Mouse (Mus musculus): ENCODE measurements at regions not wholly inside any gene's neighbourhood (a gene's known extent, or its start where the extent isn't known, plus 50 kb on each side); places are given as distances from the start of the nearest gene placed in this dataset.

DNA sequence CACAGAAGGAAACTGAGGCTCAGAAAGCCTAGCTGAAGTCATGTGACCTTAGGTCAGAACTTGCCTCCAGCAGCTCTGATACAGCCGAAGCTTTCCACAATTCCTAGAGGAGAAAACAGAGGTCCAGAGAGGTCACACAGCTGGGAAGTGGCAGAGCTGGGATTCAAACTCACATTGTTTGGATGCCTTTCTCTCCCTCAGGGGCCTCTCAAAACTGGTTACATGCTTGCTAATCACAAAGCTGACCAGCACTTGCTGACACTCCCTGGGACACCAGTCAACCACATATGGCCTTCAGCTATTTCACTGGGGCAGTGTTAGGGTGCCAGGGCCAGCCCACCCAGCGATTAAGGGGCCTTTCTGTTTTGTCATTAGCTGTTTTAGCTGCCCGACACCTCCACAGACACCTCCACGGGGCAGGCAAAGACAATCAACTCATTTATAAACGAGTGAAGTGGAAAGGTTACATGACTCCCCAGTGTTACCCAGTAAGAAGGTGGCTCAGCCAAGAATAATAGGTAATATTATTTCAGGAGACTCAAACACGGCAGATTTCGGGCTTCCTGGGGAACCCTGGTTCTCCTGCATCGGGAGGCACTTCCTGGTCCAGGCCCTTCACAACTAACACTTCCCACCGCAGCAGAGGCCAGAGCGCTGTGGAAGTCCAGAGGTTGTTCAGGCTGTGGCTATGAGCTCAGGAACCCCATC lies 71.4 kb downstream of the 2410131K14Rik start:
- no peak for DNase-seq (ENCODE audit: low spot score in 2 of 2)

DNA sequence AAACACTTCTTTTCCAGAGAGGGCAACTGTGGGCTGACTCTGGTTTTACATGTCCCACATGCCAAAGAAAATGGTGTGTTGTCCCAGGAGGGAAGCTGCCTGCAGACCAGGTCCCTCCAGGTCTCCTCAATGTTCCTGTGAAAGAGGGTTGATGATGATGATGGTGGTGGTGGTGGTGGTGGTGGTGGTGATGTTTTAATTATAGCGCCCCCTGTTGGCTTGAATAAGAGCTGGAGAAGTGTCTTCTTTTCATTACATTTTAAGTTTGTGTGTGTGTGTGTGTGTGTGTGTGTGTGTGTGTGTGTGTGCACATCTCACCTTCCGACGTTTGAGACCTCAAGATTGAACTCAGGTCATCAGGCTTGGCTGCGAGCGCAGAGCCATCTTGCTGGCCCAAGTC lies 73.0 kb downstream of the 2410131K14Rik start:
- DNase-seq (ENCODE audit: low spot score in 2 of 2) = no peak

DNA sequence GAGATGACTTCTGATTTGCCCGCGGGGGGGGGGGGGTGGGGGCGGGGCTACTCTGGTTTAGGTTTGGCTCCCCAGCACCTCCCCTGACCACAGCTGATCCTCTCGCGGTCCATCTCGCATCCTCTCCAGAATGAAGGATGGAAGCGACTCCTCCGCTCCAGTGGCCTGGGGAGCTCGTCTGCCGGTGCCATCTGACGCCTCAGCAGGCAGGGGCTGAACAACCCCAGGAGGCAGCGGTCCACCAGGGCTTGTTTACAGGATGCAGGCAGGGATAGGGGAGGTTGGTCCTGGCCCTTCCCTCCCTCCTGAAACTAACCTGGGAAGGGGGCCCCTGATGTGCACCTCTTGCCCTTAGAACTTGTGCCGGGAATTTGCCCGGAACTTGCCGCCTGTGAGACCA lies 73.9 kb downstream of the 2410131K14Rik start:
- no peak for DNase-seq (ENCODE audit: low spot score in 2 of 2)

DNA sequence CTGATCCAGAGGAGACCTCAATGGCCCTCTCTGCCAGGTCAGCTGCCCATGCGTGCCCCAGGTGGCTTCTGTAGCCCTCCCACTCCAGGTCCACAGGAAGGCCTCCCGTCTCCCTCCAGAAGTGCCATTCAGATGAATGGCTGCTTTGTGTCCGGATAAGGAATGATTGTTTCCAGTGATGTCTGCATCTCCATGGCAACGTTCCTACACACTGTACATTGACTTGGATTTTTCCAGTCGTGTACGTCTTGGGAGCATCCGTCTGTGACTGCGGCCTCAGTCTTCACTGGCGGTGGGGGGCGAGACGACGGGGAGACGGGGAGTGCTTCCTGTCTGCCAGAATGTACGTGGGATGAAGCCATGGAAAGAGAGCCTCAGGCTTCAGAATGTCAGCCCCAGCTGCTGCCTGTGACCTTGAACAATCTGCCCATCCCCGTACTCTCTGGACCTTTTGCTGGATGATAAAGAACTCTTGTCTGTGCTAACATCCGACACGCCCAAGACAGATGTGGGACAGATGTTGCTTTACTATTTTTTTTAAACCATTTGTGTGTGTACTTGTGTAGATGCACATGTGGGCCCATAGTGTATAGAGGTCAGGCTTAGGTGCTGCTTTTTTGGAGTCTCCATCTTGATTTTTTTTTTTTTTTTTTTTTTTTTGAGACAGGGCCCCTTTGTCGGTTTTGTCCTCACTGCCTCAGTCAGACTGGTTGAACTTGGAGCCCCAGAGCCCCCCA lies 76.9 kb downstream of the 2410131K14Rik start:
- DNase-seq (ENCODE audit: low spot score in 2 of 2) = no peak

DNA sequence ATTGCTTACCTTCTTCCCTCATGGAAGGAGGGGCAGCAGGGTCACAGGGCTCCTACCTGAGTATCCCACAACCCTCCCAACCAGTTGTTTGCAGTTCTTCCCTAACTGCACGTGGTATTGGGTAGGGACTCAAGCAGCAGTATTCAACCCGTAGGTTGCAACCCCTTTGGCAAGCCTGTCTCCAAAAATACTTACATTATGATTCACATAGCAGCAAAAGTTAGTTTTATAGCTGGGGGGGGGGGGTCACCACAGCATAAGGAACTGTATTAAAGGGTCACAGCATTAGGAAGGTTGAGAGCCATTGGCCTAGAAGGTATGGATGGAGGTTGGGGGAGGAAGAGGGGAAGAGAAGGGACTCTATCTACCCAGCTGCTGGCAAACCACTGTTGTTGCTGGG lies 78.1 kb downstream of the 2410131K14Rik start:
- DNase-seq (ENCODE audit: low spot score in 2 of 2) = no peak

DNA sequence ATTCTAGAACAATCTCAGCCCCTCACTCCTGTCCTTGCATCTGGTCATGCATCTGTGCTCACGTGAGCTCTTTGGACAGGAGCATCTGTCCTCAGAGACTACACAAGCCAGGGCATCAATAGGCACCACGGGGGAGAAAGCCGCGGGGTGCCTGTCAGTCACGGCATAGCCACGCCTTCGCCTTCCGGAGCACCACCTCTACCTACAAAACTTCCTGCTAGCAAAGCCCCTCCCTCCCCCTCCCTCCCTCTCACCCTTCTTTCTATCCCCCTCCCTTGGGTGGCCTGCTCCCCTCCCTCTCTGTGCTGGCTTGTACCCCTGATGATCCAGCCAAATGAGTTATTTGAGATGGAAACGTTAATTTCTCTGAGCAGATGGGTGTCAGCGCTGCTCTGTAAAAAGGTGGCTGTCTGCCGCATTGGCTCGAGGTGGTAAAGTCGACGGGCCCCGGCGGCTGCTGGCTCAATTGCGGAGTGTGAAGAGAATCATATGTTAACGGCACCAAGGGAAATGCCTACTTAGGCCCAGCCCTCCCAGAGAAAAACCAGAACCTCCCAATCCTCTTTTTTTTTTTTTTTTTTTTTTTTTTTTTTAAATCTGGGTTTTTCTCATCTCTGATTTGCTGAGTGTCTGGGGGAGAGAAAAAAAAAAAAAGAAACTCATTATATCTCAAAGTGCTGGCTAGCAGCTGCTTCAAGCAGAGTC lies 82.0 kb downstream of the 2410131K14Rik start:
- peak; percentile 46 to 56 for DNase-seq (ENCODE audit: low spot score in 2 of 2)

DNA sequence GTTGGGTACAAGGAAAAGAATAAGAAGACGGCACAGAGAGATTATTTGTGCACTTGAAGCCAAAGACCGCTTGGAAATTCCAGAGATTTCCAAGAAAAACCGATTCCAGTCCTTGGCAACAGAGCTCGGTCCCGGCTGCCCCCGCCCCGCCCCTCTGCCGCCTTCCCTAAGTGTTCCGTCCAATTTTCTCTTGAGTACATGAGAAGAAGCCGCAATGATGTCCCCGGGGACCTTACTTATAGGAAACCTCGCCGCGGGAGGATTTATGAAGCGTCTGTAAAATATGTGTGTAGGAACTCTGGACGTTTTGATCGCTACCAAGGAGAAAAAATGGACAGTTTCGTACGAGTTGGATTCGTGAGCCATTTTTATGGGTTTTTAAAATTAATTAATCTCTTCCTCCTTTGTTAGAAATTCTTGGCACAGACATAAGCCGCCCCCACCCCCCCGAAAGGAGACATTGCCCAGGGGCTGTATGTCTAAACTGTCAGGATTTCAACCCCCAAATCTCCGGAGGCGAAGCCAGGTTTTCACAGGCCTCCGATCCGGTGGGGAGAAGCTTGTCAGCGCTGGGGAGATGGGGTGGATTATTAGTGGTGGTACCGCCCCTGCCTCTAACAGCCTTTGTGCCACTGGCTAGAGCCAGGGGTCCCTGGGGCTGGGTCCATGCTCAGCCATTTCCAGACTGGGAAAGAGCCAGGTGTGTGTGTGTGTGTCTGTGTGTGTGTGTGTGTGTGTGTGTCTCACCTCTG lies 83.1 kb downstream of the 2410131K14Rik start:
- no peak for DNase-seq (ENCODE audit: low spot score in 2 of 2)

DNA sequence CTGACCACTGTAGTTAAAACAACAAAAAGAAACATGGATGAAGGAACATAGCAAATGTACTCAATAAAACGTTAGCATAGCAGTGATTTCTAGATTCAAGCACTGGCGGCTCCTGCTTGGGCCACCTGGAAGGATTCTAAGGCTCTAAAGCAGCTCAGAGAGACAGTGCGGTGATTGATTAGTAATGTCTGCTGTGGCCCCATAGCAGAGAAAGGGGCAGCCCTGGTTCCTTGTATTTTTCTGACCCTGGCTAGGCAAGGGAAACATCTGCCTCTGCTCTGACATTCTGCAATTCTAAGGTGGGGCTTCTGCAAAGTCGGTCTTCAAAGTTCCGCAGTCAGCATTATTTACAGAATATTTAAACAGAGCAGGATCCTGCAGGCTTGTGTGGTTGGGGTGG lies 84.1 kb downstream of the 2410131K14Rik start:
- DNase-seq (ENCODE audit: low spot score in 2 of 2) = no peak

DNA sequence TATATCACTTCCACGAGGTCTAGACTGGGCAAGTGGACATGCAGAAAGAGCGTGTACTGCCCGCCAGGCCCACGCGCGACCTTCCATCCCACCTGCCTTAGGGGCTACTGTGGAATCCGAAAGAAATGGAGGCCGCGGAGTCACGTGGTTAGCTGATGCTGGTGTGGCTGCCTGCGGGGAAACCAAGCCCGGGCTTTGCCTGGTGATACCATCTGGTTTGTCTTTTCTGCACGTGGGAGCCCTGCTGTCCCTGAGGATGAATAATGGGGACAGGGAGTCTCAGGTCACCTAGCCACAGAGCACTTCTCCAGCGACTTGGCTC lies 86.2 kb downstream of the 2410131K14Rik start:
- no peak for DNase-seq (ENCODE audit: low spot score in 2 of 2)

DNA sequence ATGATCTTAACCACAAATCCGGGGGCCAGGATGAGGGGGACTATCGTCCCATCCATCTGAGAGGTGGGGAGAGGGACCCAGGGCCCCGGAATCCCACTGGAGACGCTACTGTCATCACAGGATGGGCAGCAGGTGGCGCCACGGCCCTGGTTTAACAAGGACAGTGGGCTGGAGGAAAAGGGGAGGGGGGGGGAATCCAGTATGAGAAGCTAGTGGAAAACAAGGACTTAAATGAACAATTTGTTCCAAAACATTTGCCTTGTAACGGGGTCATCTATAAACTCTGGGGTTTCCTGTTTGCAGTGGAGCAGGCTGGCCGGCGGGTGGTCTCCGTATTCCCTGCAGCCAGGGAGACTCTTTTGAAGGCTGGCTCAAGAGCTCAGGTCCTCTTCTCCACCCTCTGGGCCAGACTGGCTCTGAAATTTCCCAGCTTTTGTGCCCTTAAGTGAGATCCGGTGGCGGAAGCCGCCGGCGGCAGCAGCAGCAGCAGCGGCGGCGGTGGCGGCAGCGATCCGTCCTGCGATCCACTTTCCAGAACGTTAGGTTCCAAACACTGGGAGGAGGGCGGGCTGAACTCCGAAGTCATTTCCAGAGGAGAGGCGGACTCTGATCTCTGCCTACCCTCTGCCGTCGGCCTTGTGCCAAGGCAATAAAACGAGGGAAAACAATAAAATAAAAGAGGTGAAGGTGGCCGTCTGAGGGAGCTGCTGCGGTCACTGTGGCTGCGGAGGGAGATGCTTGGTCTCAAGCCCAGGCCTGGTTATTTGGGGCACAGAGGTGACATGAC lies 86.8 kb downstream of the 2410131K14Rik start:
- DNase-seq (ENCODE audit: low spot score in 2 of 2) = peak; percentile 58 to 81

DNA sequence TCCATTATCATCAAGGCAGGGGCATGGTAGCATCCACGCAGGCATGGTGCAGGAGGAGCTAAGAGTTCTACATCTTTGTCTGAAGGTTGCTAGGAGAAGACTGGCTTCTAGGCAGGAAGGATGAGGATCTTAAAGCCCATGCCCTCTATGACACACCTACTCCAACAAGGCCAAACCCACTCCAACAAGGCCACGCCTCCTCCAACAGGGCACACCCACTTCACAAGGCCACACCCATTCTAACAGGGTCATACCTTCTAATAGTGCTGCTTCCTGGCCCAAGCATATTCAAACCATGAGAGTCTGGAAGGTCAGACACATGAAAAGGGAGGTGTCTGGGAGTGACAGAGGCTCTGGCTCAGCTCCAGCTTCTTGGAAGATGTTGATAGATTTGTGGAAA lies 89.0 kb downstream of the 2410131K14Rik start:
- DNase-seq (ENCODE audit: low spot score in 2 of 2) = no peak

DNA sequence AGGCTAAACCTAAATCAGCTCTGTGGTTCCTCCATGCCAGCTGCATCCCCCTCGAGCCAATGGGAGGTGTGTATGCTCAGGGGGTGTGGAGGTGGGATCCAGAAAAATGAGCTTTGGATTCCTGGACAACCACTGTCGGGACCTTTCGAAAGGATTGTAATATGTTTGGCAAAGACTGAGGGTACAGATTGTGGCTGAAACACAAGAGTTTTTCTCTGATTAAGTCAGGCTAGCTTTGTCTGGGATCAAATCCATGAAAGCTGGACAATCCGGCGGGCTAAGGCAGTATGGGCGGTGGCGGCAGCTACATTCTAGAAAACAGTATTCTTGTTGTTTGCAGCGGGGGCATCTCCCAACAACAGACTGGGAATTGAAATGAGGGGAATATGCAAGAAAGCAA lies 93.2 kb downstream of the 2410131K14Rik start:
- no peak for DNase-seq (ENCODE audit: low spot score in 2 of 2)

DNA sequence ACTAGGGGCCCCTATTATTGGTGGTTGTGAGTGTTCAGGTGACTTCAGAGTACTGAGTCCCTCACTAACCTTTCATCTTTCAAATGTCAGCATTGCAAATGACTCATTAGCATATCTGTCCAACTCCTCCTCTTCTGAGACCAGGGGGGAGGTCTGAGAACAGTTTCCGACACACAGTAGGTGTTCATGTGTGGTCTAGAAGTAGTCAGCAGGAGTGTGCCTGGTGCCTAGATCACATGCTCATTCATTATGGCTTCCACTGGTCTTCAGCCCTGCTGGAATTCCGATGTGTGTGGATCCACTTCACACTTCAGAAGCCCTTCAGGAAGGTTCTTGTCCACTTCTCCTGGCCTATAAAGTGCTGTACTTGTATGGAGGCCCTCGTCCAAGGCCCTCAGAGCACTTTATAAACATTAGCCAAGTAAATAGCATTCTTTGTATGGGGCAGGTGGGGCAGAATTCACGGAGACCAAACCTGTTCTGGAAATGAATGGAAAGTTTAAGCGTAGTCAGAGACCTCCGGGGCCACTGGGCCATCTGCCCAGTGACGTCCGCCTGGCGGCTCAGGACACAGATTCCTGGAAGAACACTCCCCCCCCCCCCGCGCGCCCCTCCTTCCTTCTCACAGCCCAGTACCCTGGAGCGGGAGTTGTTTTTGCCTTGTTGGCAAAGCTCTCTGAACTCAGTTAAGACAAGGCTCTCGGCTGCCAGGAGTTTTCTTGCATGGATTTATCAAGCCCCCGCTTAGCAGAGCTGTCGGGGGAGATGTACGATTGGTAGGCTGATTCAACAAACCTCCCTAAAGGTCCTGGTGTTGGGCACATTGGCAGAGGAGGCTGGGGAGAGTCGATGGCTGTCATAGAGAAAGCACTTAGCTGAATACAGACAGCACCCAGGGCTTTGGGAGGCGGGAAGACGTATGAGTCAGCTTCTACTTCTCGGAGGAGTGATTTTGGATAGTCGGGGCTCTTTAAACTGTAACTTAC lies 94.9 kb downstream of the 2410131K14Rik start:
- no peak for DNase-seq (ENCODE audit: low spot score in 2 of 2)

DNA sequence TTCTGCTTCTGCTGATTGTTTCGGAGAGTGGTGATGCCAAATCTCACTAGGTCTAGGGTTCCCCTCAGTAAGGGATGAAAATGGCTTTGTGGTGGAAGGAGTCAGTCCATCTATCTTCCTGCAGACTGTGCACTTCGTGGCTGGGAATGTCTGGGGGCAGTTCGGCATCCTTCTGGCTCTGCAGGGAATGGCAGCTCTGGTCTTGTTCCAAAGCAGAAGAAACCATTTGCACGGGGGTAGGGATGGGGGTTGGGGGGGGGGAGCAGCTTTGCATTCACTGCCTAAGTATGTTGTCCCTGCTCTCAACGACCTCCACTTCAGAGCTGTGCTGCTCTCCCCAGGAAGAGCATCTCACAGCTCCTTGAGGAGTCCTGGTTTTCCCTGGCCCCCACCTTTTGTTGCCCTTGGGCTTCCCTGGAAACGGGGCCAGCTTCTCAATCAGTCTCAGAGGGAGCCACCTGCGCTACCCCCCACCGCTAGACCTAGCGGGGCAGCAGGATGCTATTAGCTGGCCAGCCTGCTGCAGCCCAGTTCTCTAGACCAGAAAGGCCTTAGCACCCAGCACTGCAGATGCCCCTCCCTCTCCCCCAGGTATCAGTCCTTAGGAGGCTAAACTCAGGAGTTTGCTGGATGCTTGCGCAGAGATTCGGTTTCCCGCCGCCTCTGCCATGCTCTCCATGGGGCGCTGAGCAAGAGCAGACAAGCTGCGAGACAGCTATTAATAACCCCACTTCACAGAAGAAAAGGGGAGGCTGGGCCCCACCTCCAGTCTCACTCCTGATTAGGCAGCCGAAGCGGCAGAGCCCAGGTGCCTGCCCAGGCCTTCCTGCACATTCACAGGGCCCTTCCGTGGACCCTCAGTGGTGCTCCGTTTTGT lies 98.7 kb downstream of the 2410131K14Rik start:
- no peak for DNase-seq (ENCODE audit: low spot score in 2 of 2)

DNA sequence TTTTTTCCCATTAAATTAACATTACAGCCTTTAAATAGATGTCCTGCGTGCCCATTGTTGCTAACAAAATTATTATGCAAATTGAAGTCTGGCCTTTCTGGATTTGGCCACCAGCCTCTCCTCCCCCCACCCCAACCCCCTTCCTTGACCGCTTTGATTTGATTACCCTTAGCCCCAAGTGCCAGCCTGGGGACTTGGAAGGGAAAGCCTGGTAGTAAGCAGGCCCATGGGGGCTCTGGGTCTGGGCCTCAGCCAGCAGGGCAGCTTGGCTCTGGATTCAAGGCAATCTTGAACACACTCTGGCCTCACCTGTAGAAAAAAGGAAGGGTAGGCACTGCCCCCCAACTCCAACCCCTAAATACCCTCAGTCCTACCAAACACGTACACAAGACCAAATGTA lies 100.2 kb downstream of the 2410131K14Rik start:
- no peak for DNase-seq (ENCODE audit: low spot score in 2 of 2)

DNA sequence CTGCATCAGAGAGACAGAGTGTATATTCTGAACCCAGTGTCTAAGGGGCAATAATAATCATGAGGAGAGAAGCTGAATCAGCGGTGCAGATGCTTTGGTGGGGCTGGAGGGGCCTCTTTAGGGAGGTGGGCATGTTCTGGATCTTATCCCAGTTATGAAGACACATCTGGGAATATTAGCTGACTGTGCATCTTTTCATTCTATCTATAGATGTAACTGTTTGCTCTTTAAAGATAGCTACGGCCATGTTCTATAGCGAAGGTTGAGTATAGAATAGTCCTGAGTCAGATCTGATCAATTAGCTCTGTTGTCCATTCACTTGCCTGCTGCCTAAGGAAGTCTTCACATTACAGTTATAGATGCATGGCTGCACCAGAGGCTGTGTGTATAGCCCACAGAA lies 104.0 kb downstream of the 2410131K14Rik start:
- DNase-seq (ENCODE audit: low spot score in 2 of 2) = no peak

DNA sequence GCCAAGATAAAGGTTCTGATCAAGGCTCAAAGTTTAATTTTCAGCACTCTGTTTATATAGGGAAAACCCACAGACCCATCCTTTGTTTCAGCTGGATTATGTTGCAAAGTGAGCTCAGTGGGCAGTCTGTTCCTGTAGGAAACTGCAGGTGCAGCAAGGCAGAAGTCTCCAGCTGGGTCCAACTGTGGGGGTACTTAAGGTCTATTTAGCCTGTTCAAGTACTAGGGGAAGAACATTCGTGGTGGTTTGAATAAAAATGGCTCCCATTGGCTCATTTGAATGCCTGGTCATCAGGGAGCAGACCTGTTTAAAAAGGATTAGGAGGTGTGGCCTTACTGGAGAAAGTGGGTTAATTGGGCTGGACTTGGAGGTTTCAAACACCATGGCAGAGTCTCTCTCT lies 106.3 kb downstream of the 2410131K14Rik start:
- DNase-seq (ENCODE audit: low spot score in 2 of 2) = no peak

DNA sequence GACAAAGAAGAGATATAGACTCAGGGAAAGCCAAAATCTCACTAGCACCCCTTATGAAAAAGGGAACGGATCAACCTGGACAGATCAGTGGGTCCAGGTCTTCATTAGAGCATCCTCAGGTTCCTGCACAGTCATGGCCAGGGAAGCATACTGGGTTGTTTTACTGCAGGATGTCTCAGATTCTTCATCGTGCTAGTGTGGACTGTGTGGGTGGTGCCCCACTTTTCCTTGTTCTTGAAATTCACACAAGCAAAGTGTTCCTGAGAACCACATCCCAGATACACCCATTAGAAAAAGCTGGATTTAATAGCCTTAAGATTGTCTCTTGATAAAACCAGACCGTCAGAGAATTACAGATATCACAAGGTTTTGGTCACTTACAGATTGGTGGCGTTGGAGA lies 107.1 kb downstream of the 2410131K14Rik start:
- DNase-seq (ENCODE audit: low spot score in 2 of 2) = no peak

DNA sequence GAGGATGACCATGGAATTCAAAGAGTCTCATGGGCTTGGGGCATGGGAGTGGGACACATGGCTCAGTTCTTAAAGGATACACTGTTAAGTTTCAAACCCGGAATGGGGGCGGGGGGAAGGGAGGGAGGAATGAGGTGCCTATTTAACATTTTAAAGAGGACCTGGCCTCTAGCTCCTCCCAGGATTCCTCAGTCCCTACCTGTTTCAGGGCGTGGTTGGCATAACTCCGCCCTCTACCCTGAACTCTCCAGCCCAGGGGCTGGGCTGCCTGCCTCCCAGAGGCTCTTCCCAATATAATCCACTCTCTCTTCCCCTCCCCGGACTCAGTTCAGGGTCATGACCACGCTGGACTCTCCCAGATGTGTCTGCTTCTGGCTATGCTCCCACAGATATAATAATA lies 108.0 kb downstream of the 2410131K14Rik start:
- DNase-seq (ENCODE audit: low spot score in 2 of 2) = no peak

All from thymus, postnatal 10 days (tissue).